Mouse (Mus musculus): ENCODE data around the gene Zbtb7a.

Gene Zbtb7a

DNA sequence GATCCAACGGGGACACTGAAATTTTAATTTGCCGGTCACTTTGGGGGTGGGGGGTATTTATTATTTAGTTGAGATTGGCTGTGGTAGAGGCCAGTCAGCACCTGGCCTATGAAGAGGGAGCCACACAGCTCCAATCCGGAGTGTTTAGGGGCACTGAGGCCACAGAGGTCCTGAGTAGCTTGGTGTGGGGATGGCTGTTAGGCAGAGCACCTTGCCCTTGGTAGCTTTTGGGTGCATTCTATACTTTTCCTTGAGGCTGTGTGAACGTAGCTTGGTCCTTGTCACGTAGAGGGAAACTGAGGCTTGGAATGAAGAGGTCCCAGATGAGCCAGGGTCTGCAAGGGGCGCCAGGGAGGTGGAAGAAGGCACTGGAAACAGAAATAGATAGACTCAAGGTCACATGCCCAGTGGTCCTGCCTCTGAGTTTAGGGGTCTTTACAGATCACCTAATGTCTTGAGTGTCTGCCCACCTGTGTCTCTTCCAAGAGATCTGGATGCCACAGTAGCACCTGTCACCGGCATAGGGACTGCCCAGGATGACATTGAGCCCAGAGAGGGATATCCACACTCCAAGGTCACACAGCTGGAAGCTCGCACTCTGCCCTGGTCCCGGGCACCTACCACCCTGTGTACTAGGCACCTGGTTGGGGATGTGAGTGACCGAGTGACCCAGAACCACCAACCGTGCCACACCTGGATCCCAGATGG is 4.0 kb downstream of the Zbtb7a start:
- DNase-seq (ENCODE audit: low spot score in 2 of 2) = no peak

DNA sequence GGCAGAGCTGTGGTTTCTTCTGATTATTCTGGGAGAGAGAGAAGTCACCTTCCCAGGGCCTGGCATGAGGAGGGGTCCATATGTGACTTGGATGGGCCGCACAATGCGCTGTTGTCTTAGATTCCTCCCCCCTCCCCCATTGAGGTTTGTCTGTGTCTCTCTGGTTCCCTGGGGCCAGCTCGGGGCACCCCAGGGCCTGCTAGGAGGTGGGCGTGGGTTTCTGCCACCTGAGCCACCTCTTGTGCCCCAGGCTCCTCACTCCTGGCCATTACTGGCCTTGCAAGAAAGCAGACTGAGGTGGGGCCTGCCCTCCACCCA is 4.5 kb downstream of the Zbtb7a start:
- no peak for DNase-seq (ENCODE audit: low spot score in 2 of 2)

DNA sequence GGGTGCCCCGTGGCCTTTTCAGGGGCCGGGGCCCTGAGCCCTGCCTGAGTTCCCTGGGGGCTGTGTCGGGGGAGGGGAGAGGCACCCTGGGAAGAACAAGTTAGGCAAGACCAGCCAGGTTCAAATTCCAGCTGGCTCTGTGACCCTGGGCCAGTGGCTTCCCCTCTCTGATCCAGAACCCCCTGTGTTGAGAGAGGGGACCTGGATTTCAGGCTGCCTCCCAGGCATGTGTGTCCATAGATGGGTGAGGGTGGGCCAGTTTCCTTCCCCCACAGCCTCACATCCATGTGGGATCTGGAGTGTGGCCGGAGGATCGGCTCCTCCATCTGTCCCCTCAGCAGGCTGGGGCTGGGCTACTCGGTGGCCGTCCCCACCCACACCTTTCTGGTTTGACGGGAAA is 5.0 kb downstream of the Zbtb7a start:
- DNase-seq (ENCODE audit: low spot score in 2 of 2) = no peak

DNA sequence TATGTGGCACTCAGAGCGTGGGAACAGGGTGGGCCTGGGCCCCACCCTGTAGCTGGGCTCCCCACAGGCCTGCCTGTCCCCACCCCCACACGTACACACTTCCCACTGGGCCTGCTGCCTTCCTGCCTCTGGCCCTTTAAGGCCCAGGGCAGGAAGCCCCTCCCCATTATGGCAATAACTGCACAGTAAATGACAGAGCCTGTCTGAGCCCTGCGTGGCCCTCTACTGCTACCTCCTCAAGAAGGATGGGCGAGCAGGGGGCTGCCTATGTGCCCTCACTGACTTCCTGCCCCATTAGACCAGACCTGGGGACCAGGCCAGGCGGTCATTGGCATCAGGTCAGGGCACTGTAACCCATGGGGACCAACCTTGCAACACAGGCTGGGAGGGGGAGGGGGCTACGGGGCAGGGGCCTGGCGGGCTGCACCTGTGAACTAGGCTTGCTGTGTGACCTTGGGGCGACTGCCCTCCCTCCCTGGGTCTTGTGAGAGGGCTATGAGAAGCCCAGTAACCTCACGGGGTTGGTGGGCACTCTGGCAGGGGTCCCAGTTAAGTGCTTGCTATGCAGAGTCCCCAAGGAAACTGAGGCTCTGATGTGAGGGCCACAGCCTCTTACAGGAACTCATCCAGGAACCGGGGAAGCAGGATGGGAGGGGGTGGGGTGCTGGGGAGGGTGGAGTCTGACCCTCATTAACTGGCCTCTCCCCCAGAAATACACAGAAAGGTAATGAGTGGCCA is 5.9 kb downstream of the Zbtb7a start:
- DNase-seq (ENCODE audit: low spot score in 2 of 2) = no peak

DNA sequence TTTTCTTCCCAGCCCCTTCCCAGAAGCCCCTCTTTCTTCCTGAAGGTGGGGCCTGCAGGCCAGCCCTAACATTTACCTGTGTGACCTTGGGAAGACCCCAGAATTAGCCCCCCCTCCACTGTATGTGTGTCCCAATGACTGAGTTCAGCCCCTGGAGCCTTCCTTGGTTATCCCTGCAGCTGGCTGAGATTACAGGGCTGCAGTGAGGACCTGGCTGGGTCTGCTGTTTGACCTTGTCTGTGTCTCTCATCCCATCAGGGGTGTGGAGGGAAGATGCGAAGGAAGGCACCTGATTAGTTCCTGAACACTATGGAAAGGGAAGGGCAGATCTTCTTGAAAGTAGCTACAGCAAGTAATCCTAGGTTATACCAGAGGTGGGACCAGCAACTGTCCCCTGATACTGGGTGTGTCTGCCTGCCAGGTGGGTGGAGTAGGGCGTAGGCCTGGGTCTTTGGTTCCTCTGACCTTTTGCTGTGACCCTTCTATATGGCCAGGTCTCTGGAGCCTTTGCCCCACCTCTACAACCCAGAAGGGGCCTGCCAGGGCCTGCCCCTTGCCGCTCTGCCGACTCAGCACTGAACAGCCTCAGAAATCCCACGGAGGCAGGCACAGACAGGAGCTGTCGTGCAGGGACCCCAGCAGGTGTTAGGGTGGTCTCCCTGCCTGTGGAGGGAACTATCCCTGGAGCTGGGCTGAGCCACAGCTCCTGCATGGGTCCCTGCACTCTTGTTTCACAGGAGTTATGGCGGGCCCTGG is 6.6 kb downstream of the Zbtb7a start:
- DNase-seq (ENCODE audit: low spot score in 2 of 2) = no peak

DNA sequence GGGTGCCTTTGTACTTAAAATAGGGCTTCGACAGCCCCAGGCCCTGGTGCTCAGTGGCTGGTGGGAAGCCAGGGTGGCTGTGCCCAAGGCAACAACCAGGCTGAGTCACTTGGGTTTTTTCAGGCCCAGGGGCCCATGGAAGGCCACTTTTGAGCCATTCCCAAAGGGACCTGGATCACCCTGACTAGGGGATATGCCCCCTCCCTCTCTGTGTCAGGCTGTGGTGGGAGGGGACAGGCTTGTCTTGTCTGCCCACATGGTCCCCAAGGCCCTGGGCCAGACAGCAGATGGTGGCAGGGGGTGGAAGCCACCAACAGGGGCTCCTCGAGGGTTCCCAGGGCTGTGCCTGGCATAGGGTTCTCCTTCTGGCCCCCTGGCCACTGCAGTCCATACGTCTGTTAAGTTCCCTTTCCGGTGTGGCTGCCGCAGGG is 7.5 kb downstream of the Zbtb7a start:
- no peak for DNase-seq (ENCODE audit: low spot score in 2 of 2)

DNA sequence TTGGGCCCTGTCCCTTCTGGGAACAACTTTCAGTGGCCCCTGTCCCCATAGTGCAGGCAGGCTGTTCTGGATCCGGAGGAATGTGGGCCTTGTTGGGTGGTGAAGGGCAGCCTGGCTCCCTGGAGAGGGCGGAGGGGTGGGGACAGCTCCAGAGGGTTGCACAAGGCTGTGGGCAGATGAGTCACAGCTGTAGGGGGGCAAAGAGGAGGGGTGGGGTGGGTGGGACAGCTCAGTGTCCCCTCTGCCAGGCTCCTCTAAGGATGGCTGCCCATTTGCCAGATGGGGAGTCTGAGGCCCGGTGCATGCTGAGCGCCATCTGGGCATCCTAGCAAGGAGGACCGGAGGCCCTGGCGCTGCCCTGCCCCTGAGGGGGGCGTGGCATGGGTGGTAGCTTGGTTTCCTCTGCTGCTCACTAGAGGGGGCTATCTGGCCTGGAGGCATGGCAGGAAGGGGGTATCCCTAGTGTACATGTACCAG is 8.2 kb downstream of the Zbtb7a start:
- no peak for DNase-seq (ENCODE audit: low spot score in 2 of 2)

DNA sequence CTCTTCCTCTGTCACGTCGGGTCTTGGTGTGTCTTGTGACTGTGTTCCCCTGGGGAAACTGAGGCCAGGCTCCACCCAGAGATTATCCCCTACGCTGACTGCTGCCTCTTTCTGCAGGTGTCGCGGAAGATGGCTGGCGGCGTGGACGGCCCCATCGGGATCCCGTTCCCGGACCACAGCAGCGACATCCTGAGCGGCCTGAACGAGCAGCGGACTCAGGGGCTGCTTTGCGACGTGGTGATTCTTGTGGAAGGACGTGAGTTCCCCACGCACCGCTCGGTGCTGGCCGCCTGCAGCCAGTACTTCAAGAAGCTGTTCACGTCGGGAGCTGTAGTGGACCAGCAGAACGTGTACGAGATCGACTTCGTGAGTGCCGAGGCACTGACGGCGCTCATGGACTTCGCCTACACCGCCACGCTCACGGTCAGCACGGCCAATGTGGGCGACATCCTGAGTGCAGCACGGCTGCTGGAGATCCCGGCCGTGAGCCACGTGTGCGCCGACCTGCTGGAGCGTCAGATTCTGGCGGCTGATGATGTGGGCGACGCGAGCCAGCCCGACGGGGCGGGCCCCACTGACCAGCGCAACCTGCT is 8.9 kb downstream of the Zbtb7a start:
- DNase-seq (ENCODE audit: low spot score in 2 of 2) = no peak

DNA sequence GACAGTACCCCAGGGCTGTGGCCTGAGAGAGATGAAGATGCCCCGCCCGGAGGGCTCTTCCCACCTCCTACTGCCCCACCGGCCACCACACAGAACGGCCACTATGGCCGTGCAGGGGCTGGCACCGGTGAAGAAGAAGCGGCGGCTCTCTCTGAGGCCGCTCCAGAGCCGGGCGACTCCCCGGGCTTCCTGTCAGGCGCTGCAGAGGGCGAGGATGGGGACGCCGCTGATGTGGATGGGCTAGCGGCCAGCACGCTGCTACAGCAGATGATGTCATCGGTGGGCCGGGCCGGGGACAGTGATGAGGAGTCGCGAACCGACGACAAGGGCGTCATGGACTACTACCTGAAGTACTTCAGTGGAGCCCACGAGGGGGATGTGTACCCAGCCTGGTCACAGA is 9.6 kb downstream of the Zbtb7a start:
- no peak for DNase-seq (ENCODE audit: low spot score in 2 of 2)

DNA sequence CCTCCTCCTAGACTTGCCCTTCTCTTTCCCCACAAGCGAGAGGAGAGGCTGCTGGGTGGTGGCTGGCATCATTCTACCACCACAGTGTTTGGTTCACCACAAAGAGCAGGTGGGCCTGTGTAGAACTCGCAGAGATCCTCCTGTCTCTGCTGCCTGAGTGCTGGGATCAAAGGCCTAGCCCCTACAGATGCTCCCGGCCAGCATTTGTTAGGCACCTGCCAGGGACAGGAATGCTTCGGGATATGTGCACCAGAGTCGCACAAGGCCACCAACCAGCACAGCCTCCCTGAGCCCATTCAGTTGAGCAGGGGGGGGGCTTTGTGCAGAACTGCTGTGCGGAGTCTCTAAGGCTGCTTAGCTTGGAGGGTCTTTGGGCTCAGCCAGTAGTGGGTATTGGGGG is 10.3 kb downstream of the Zbtb7a start:
- DNase-seq (ENCODE audit: low spot score in 2 of 2) = no peak

DNA sequence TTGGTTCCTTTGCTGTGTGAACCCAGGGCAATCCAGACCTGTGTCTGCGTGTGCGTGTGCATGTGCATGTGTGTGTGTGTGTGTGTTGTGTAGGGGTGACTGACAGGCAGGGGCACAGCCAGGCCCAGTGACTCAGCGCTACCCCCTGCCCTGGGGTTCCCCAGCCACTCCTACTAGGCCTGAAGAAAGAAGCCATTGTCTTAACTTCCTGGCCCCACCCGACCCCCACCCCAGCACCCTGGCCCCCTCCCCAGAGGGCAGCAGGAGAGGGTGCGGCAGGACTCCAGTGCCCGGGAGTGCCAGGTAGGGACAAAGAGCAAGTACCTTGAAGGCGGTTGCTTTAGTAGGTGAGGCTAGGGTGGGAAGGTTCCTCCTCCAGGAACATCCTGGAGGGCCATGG is 10.8 kb downstream of the Zbtb7a start:
- DNase-seq (ENCODE audit: low spot score in 2 of 2) = no peak

DNA sequence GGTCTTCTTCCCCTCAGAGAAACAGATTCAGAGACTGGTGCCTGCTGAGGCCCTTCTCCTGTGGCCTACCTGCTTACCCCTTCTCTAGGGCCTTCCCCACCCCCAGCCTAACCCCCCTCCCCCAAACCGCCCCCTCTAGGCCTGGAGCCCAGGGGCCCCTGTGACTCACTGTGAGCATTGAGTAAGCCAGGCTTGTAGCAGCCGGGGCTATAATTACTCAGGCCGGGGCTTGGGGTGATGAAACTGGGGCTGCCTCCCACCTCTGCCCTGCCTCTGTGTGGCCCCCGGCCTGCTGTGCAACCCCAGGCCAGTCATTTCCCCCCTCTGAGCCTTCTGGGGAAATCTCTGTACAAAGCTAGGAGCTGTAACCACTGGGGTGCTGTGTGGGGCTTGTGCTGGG is 11.3 kb downstream of the Zbtb7a start:
- DNase-seq (ENCODE audit: low spot score in 2 of 2) = no peak

DNA sequence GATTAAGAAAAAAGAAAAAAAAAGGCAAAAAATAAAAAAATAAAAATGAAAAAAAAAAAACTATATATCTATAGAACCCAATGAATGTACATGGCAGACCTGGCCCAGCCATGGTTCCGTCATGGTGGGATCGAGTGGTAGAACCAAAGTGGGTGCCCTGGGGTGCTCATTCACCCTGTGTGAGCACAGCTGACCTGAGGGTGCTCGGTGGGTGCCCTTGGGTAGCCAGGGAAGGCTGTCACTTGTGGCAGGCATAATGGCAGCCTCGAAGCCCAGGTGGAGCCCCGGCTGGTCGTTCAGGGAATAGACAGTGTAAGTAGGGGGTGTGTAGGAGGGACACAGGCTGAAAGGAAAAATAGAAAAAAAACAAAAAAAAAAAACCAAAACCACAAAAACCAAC is 16.2 kb downstream of the Zbtb7a start:
- no peak for DNase-seq (ENCODE audit: low spot score in 2 of 2)

DNA sequence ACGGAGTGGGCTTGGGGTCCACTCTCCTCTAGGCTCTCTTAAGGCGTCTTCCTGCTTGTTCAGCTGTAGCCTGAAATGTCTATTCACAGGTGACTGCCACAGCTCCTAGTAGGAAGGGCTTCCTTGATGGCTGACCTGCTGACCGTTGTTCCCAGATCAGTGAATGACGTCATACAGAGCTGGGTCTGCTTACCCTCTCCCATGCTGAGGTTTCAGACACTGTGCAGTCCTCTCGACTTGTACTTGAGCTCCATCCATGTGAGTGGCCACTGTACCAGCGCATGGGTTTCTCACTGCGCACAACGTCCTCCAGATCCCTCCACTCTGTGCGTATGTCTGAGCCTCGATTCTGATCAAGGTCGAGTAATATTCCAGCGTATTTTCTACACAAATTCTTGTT is 17.6 kb downstream of the Zbtb7a start:
- DNase-seq (ENCODE audit: low spot score in 2 of 2) = no peak

DNA sequence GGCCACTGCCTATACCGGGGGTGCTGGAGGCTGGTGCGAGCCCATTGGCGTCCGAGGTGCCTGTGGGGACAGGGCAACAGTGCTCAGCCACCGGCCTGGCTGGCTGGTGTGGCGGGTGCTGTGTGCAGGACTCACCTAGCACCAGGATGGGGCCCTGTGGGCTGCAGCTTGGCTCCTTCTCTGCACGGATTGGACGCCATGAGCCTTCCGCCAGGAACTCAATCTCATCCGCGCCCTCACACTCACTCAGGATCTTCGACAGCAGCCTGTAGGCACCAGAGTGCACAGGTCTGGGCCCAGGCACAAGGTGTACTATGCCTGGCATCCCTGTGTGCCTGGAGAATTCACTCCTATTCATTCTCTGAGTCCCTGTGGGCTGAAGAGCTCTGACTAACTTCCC is 19.3 kb downstream of the Zbtb7a start:
- no peak for DNase-seq (ENCODE audit: low spot score in 2 of 2)

DNA sequence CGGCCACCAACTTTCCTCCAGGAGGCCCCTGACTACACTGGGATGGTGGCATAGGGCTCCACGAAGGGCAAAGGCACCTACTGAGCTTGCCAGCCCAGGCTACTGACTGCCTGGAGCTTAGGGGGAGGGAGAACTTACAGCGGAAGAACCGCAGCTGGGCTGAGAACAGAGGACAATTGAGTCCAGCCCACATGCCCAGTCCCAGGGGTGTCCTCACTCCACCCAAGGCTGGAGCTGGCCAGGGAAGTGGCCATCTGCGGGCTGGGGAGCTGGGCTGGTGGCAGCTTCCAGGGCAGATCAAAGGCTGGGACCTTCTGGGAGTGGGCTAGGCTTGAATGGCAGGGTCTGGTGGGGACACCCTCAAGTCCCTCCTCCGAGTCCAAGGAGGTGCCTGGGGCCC is 19.7 kb downstream of the Zbtb7a start:
- no peak for DNase-seq (ENCODE audit: low spot score in 2 of 2)

DNA sequence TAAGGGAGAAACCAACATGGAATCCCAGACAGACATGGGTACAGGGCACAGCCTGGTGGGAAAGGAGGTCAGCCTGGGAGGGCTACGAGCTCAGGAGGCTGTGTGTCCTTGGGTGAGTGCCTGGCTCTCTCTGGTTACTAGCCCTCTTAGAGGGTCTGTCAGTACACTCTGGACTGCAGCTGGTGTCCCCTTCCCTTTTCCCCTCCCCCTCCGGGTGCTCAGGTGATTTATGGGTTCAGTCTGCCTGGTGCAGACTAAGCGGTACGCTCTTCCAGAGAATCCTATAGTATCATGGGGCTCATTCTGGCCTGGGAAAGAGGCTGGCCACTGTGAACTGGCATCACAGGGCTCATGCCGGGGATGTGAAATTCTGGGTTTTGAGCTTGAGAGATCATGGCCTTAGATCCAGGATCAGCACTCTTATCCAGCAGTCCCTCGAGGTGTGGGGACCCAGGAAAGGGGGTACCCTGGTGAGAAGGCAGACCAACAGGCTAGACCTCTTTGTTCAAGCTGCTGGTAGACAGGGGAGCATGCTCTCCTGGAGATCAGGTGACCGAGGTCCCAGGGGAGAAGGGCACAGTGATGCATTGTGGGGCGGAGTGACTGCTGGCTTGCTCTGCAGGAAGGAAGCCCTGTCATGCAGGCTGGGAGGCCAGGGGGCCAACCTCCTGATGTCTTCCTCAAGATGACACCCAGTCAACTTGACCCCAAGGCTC is 26.7 kb downstream of the Zbtb7a start:
- DNase-seq (ENCODE audit: low spot score in 2 of 2) = no peak

DNA sequence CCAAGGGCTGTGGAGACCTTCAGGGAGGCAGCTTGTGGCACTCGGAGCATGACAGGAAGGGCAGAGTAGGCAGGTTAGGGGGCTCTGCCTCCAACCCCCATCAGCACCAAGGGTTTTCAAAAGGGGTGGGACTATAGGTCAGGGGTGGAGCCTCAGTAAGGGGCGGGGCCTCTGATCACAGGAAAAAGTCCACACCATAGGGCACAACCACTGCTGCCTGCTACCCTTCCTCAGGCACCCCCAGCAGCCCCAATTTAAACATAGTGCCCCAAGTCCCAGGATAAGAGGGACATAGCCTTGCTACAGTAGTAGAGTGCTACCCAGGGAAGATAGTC is 27.3 kb downstream of the Zbtb7a start:
- no peak for DNase-seq (ENCODE audit: low spot score in 2 of 2)

DNA sequence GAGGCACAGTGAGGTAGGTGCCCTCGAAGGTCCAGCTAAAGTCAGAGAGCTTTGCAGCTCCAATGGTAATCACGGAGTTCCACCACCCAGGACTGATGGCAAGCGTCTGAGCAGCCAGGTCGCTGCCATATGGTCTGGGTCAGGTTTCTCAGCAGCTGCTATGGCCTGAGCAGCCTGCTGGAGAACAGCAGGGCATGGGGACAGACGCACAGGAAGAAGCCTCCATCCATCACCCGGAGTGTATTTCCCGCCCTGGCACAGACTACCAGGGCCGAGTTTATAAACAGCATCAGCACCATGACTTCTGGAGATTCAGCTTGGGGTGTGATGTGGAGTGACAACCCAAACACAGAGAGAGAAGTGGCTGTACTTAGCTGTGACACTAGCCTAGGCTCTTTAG is 30.1 kb downstream of the Zbtb7a start:
- no peak for DNase-seq (ENCODE audit: low spot score in 2 of 2)

DNA sequence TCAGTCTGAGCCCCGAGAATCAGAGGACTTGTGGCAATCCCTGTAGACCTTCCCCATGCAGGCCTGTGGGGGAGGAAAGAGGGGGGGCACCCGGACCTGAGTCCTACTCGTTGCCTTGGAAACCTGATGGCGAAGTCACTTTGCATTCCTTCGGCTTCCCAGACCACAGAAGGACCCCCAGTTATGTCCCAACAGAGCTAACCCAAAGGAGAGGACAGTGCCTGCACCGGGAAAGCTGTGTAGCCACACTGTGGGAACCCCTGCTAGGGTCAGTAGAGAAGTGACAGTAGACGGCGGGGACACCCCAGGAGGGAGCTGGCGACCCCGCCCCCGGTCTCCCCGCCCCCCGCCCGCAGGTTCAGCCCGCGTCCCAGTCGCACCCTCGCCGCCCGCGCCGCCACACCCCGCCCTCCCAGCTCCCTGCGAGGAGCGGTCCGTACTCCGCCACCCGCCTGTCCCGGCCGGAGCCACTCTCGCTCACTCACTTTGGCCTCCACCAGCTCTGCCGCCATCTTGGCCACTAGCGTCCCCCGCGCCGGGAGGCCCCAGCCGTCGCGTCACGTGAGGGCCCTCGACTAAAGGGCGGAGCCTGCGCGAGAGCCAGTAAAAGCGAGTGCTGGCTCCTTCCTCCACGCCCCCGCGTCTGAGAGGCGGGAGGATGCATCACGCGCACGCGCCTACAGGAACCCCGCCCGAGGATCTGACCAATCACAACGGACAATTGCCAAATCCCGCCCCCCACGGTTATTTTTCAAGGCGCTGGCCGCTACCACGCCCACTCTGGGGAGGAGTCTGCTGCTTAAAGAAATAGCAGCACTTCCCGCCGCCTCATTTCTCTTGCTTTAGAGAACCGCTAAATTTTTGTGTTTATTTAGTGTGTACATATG is 32.4 kb downstream of the Zbtb7a start, which contains the start of gene Pias4:
Gene Pias4 (minus strand): TSS at position 724 of the 887 bp plus-strand sequence.
- DNase-seq (ENCODE audit: low spot score in 2 of 2) = peak; percentile 100

DNA sequence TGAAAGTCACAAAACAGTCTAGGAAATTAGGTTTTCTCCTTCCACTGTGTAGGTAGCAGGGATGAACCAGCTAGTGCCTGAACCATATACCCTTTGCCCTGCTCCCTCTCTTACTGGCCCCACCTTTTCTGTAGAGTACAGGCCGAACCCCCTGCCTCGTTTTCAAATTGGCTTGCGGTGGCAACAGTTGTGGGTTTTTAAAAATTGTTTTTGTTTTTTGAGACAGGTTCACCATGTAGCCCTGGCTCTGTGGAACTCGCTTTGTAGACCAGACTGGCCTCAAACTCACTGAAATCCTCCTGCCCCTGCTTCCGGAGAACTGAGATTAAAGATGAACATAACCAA is 33.0 kb downstream of the Zbtb7a start:
- peak in 1 of 2 experiments; percentile 41 for DNase-seq (ENCODE audit: low spot score in 2 of 2)

Measured in right cerebral cortex, postnatal 10 days (tissue).